Mouse (Mus musculus): ENCODE measurements around the gene Hcn4. TPM values are rescaled to one million over a fixed set of nuclear protein-coding genes. Genes with fewer than 3 reads are reported as not detected.

Hcn4 gene
- polyA plus RNA-seq (2012; fragmentation: generic; extraction: Trizol): 0.01 TPM

GRCm38 (mm10) chr9:58823139-58823917, at the start of gene Hcn4:
Gene Hcn4 (plus strand): TSS chr9:58823412.
- H3K36me3 ChIP-seq (ENCODE audit: control insufficient read depth, insufficient read depth): no peaks in the 10 kb centered on the region
- no peak within 1 kb of the TSS for H3K4me3 ChIP-seq
- H3K79me2 ChIP-seq (ENCODE audit: control insufficient read depth, insufficient read depth): no peaks in the 10 kb centered on the region
- no peak for TF ChIP-seq TCF12 (IDR thresholded peaks at IDR 0.05; ENCODE audit: insufficient read depth, poor library complexity, severe bottlenecking)
- TF ChIP-seq POLR2A (IDR thresholded peaks at IDR 0.05; ENCODE audit: insufficient read length, low read depth): no peak
- TF ChIP-seq POLR2AphosphoS2 (IDR thresholded peaks at IDR 0.05; ENCODE audit: insufficient read length, low read depth): no peak
- no peak for TF ChIP-seq E2F4 (IDR thresholded peaks at IDR 0.05; ENCODE audit: insufficient read depth)
- no peak for TF ChIP-seq MAX (IDR thresholded peaks at IDR 0.05; ENCODE audit: low read depth)
- no peak for TF ChIP-seq REST (IDR thresholded peaks at IDR 0.05; ENCODE audit: insufficient read depth, insufficient read length)
- no peak for TF ChIP-seq MYOG (IDR thresholded peaks at IDR 0.05; ENCODE audit: control insufficient read depth in 1 of 3, insufficient read depth in 1 of 3, insufficient read length in 2 of 3, low read depth in 2 of 3)
- no peak for TF ChIP-seq CEBPB (IDR thresholded peaks at IDR 0.05; ENCODE audit: insufficient read depth, poor library complexity, severe bottlenecking)
- no peak for TF ChIP-seq USF1 (IDR thresholded peaks at IDR 0.05; ENCODE audit: low read depth)
- no peak for TF ChIP-seq TCF3 (IDR thresholded peaks at IDR 0.05; ENCODE audit: insufficient read length, low read depth)
- no peak for TF ChIP-seq SRF (IDR thresholded peaks at IDR 0.05; ENCODE audit: control insufficient read depth, insufficient read length, low read depth)
- no peak for TF ChIP-seq MYOD1 (IDR thresholded peaks at IDR 0.05; ENCODE audit: control insufficient read depth in 1 of 3, insufficient read length in 2 of 3, low read depth in 2 of 3)
- peaks cover 88% of the 10 kb centered on the region for H3K27me3 ChIP-seq (ENCODE audit: control insufficient read depth, insufficient read depth, insufficient read length)
- H3ac ChIP-seq (ENCODE audit: control insufficient read depth, insufficient read length): no peak within 1 kb of the TSS
- H3K4me2 ChIP-seq (ENCODE audit: low read depth): peak within 1 kb of the TSS; percentile 42

GRCm38 (mm10) chr9:58774761-58775160, 48.5 kb upstream of the Hcn4 start:
- TF ChIP-seq CEBPB (IDR thresholded peaks at IDR 0.05; ENCODE audit: insufficient read depth, poor library complexity, severe bottlenecking) (no peak), USF1 (IDR thresholded peaks at IDR 0.05; ENCODE audit: low read depth) (no peak), MYOG (IDR thresholded peaks at IDR 0.05; ENCODE audit: control insufficient read depth in 1 of 3, insufficient read depth in 1 of 3, insufficient read length in 2 of 3, low read depth in 2 of 3) (no peak), E2F4 (IDR thresholded peaks at IDR 0.05; ENCODE audit: insufficient read depth) (no peak), POLR2A (IDR thresholded peaks at IDR 0.05; ENCODE audit: insufficient read length, low read depth) (no peak), TCF12 (IDR thresholded peaks at IDR 0.05; ENCODE audit: insufficient read depth, poor library complexity, severe bottlenecking) (no peak), MAX (IDR thresholded peaks at IDR 0.05; ENCODE audit: low read depth) (no peak), REST (IDR thresholded peaks at IDR 0.05; ENCODE audit: insufficient read depth, insufficient read length) (no peak), TCF3 (IDR thresholded peaks at IDR 0.05; ENCODE audit: insufficient read length, low read depth) (no peak), SRF (IDR thresholded peaks at IDR 0.05; ENCODE audit: control insufficient read depth, insufficient read length, low read depth) (no peak), MYOD1 (IDR thresholded peaks at IDR 0.05; ENCODE audit: control insufficient read depth in 1 of 3, insufficient read length in 2 of 3, low read depth in 2 of 3) (no peak), POLR2AphosphoS2 (IDR thresholded peaks at IDR 0.05; ENCODE audit: insufficient read length, low read depth) (no peak)
- Histone ChIP-seq H3K4me2 (ENCODE audit: low read depth) (no peak overlapping the region), H3K79me2 (ENCODE audit: control insufficient read depth, insufficient read depth) (no peaks in the 10 kb centered on the region), H3K27me3 (ENCODE audit: control insufficient read depth, insufficient read depth, insufficient read length) (no peaks in the 10 kb centered on the region), H3K36me3 (ENCODE audit: control insufficient read depth, insufficient read depth) (no peaks in the 10 kb centered on the region), H3ac (ENCODE audit: control insufficient read depth, insufficient read length) (no peak overlapping the region), H3K4me3 (no peak overlapping the region)

GRCm38 (mm10) chr9:58775363-58775762, 47.8 kb upstream of the Hcn4 start:
- no peak overlapping the region for H3ac ChIP-seq (ENCODE audit: control insufficient read depth, insufficient read length)
- no peaks in the 10 kb centered on the region for H3K79me2 ChIP-seq (ENCODE audit: control insufficient read depth, insufficient read depth)
- no peak overlapping the region for H3K4me2 ChIP-seq (ENCODE audit: low read depth)
- no peak for TF ChIP-seq MYOD1 (IDR thresholded peaks at IDR 0.05; ENCODE audit: control insufficient read depth in 1 of 3, insufficient read length in 2 of 3, low read depth in 2 of 3)
- TF ChIP-seq REST (IDR thresholded peaks at IDR 0.05; ENCODE audit: insufficient read depth, insufficient read length): no peak
- no peak for TF ChIP-seq POLR2AphosphoS2 (IDR thresholded peaks at IDR 0.05; ENCODE audit: insufficient read length, low read depth)
- TF ChIP-seq USF1 (IDR thresholded peaks at IDR 0.05; ENCODE audit: low read depth): no peak
- no peak for TF ChIP-seq POLR2A (IDR thresholded peaks at IDR 0.05; ENCODE audit: insufficient read length, low read depth)
- no peak for TF ChIP-seq MAX (IDR thresholded peaks at IDR 0.05; ENCODE audit: low read depth)
- no peak overlapping the region for H3K4me3 ChIP-seq
- no peaks in the 10 kb centered on the region for H3K36me3 ChIP-seq (ENCODE audit: control insufficient read depth, insufficient read depth)
- no peaks in the 10 kb centered on the region for H3K27me3 ChIP-seq (ENCODE audit: control insufficient read depth, insufficient read depth, insufficient read length)

GRCm38 (mm10) chr9:58789476-58789875, 33.7 kb upstream of the Hcn4 start:
- TF ChIP-seq E2F4 (IDR thresholded peaks at IDR 0.05; ENCODE audit: insufficient read depth) (no peak), CEBPB (IDR thresholded peaks at IDR 0.05; ENCODE audit: insufficient read depth, poor library complexity, severe bottlenecking) (no peak), USF1 (IDR thresholded peaks at IDR 0.05; ENCODE audit: low read depth) (no peak), TCF3 (IDR thresholded peaks at IDR 0.05; ENCODE audit: insufficient read length, low read depth) (no peak), SRF (IDR thresholded peaks at IDR 0.05; ENCODE audit: control insufficient read depth, insufficient read length, low read depth) (no peak), MYOG (IDR thresholded peaks at IDR 0.05; ENCODE audit: control insufficient read depth in 1 of 3, insufficient read depth in 1 of 3, insufficient read length in 2 of 3, low read depth in 2 of 3) (no peak), MAX (IDR thresholded peaks at IDR 0.05; ENCODE audit: low read depth) (no peak), POLR2A (IDR thresholded peaks at IDR 0.05; ENCODE audit: insufficient read length, low read depth) (no peak), MYOD1 (IDR thresholded peaks at IDR 0.05; ENCODE audit: control insufficient read depth in 1 of 3, insufficient read length in 2 of 3, low read depth in 2 of 3) (no peak)
- Histone ChIP-seq H3K36me3 (ENCODE audit: control insufficient read depth, insufficient read depth) (no peaks in the 10 kb centered on the region), H3K79me2 (ENCODE audit: control insufficient read depth, insufficient read depth) (no peaks in the 10 kb centered on the region), H3ac (ENCODE audit: control insufficient read depth, insufficient read length) (no peak overlapping the region), H3K4me2 (ENCODE audit: low read depth) (no peak overlapping the region), H3K27me3 (ENCODE audit: control insufficient read depth, insufficient read depth, insufficient read length) (peaks cover 6% of the 10 kb centered on the region), H3K4me3 (no peak overlapping the region)

Measured in myocyte (in vitro differentiated cells).